Mouse (Mus musculus) granulocyte monocyte progenitor cell, adult 5-6 weeks (primary cell): Measurements from ENCODE around the gene Sirt5. TPM values are rescaled to one million over a fixed set of nuclear protein-coding genes. Genes with fewer than 3 reads are reported as not detected.

Source experiments
- total RNA-seq, 2 experiments: library from RNA; stranded (forward) in 1 of 2; stranded (reverse) in 1 of 2; fragments of 200-712, 200-1000 nt in 1 of 2; fragments of >200 nt in 1 of 2; fragmentation: Nextera tagmentation in 1 of 2; gene quantifications; 2 replicates each; pipeline ENCODE4 v1.2.3; 2014 to 2017

Sirt5 gene
- total RNA-seq, 2 experiments from 2014 or later, result 5.2 TPM

Other genes with a start within 250 kb of the Sirt5 start
- 16.7 and 34.8 TPM in 2 replicates for gene Tbc1d7, start 194.0 kb upstream of the Sirt5 start, total RNA-seq (2014; fragmentation: Nextera tagmentation)
- gene Tbc1d7, start 194.0 kb upstream of the Sirt5 start, total RNA-seq (2017), result 8.2 and 12.7 TPM in 2 replicates
- 13.2 and 13.9 TPM in 2 replicates for gene Gfod1, start 61.3 kb upstream of the Sirt5 start, total RNA-seq (2014; fragmentation: Nextera tagmentation)
- gene Gfod1, start 61.3 kb upstream of the Sirt5 start, total RNA-seq (2017), result 7.5 and 7.8 TPM in 2 replicates
- gene Nol7, start 32.9 kb downstream of the Sirt5 start, total RNA-seq (2014; fragmentation: Nextera tagmentation), result 155 and 192 TPM in 2 replicates
- gene Nol7, start 32.9 kb downstream of the Sirt5 start, total RNA-seq (2017), result 226 and 290 TPM in 2 replicates
- gene Ranbp9, start 115.8 kb downstream of the Sirt5 start, total RNA-seq (2014; fragmentation: Nextera tagmentation), result 41.5 and 46.1 TPM in 2 replicates
- gene Ranbp9, start 115.8 kb downstream of the Sirt5 start, total RNA-seq (2017), result 56.4 and 84.0 TPM in 2 replicates
- 17.1 and 19.3 TPM in 2 replicates for gene Mcur1, start 194.7 kb downstream of the Sirt5 start, total RNA-seq (2014; fragmentation: Nextera tagmentation)
- gene Mcur1, start 194.7 kb downstream of the Sirt5 start, total RNA-seq (2017), result 12.4 TPM in 2 replicates